25 mouse cellular contexts compared by ENCODE assay signal in the genomic region with DNA sequence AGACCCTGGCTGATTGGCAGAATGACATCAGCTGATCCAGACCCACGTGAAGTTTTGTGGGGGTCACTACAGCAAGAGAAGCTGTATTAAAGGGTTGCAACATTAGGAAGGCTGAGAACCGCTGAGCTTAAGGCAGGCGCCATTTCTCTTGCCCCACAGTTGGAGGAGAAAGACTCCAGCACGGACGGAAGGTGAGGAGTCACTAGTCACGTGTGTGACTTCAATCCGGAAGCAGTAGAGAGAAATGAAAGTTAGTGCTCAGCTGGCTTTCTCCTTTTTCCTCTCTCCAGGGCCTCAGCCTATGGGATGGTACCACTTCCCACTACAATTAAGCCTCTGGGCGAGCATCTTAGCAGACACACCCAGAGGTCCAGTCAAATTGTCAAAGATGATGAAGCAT. TPM values are rescaled to one million over a fixed set of nuclear protein-coding genes. Genes with fewer than 3 reads are reported as not detected.
DNase-seq lines count a peak whose midpoint lies in the region; ATAC-seq and TF ChIP-seq lines count a peak whose summit lies in the region.
"Had no signal": no experiment of that assay in that cellular context is flagged by ENCODE, and none has a peak within 500 bp of the region (broad histone marks: within the 10 kb centered on the region; RNA-seq: fewer than 3 reads in every experiment).

No protein-coding gene starts in this region.

- no peaks in the 10 kb centered on the region for H3K36me3 ChIP-seq in kidney, adult 2 months (ENCODE audit: control insufficient read depth, insufficient read depth, low read length)
- H3K36me3 ChIP-seq in small intestine, adult 2 months (ENCODE audit: control insufficient read depth, insufficient read depth, low read length): no peaks in the 10 kb centered on the region
- no peaks in the 10 kb centered on the region for H3K36me3 ChIP-seq in midbrain, embryonic 10.5 days
- H3K36me3 ChIP-seq: embryonic facial prominence, embryonic 10.5 days; embryonic facial prominence, embryonic 13.5 days; hindbrain, embryonic 12.5 days; hindbrain, embryonic 15.5 days had no signal

- no peak for TF ChIP-seq CTCF in kidney, adult 2 months (conservative IDR thresholded peaks at IDR 0.05; ENCODE audit: insufficient read depth, insufficient read length, low read depth, low read length)
- TF ChIP-seq CTCF in small intestine, adult 2 months (IDR thresholded peaks at IDR 0.05; ENCODE audit: extremely low read depth, insufficient read length, insufficient replicate concordance, low read depth, low read length): no peak

- TF ChIP-seq POLR2A in kidney, adult 2 months (IDR thresholded peaks at IDR 0.05; ENCODE audit: low read depth, low read length): no peak
- TF ChIP-seq POLR2A in small intestine, adult 2 months (IDR thresholded peaks at IDR 0.05; ENCODE audit: low read depth, low read length): no peak

- H3K4me1 ChIP-seq in kidney, adult 2 months (ENCODE audit: control insufficient read depth, insufficient read depth, low read length): peaks cover 43% of the 10 kb centered on the region
- peaks cover 52% of the 10 kb centered on the region for H3K4me1 ChIP-seq in small intestine, adult 2 months (ENCODE audit: control insufficient read depth, insufficient read depth, insufficient read length, low read length)
- peaks cover 7% of the 10 kb centered on the region; the same call in 1 of the 2 replicates for H3K4me1 ChIP-seq in midbrain, embryonic 10.5 days
- H3K4me1 ChIP-seq: hindbrain, embryonic 12.5 days; hindbrain, embryonic 15.5 days had no signal

- H3K27me3 ChIP-seq in kidney, adult 2 months (replicated peaks; ENCODE audit: control insufficient read depth, insufficient read depth, low read length): no peaks in the 10 kb centered on the region
- no peaks in the 10 kb centered on the region for H3K27me3 ChIP-seq in small intestine, adult 2 months (ENCODE audit: control insufficient read depth, insufficient read depth, low read length)
- H3K27me3 ChIP-seq in midbrain, embryonic 10.5 days (ENCODE audit: low read depth, poor library complexity, severe bottlenecking): no peaks in the 10 kb centered on the region
- H3K27me3 ChIP-seq: embryonic facial prominence, embryonic 13.5 days; hindbrain, embryonic 12.5 days; hindbrain, embryonic 15.5 days; Patski had no signal

- peak overlapping the region; percentile 60; the same call in 1 of the 2 replicates for H3K27ac ChIP-seq in kidney, adult 2 months (ENCODE audit: insufficient read depth, low read depth, low read length)
- H3K27ac ChIP-seq in small intestine, adult 2 months (ENCODE audit: insufficient read depth, low read depth, low read length): peak overlapping the region; percentile 100
- no peak overlapping the region for H3K27ac ChIP-seq in midbrain, embryonic 10.5 days (replicated peaks)
- H3K27ac ChIP-seq: embryonic facial prominence, embryonic 10.5 days; embryonic facial prominence, embryonic 13.5 days; gastrocnemius, adult 2 months; hindbrain, embryonic 12.5 days; hindbrain, embryonic 15.5 days had no signal

- H3K9me3 ChIP-seq in midbrain, embryonic 10.5 days (replicated peaks): no peaks in the 10 kb centered on the region
- H3K9me3 ChIP-seq: embryonic facial prominence, embryonic 10.5 days; embryonic facial prominence, embryonic 13.5 days; hindbrain, embryonic 12.5 days; hindbrain, embryonic 15.5 days had no signal

- H3K4me3 ChIP-seq in kidney, adult 2 months (ENCODE audit: insufficient read depth, low read depth, low read length): no peak overlapping the region
- no peak overlapping the region for H3K4me3 ChIP-seq in small intestine, adult 2 months (ENCODE audit: low read depth, low read length)
- H3K4me3 ChIP-seq in midbrain, embryonic 10.5 days: no peak overlapping the region
- H3K4me3 ChIP-seq: embryonic facial prominence, embryonic 10.5 days; embryonic facial prominence, embryonic 13.5 days; erythroblast, embryonic 14.5 days; gastrocnemius, adult 2 months; hindbrain, embryonic 12.5 days; hindbrain, embryonic 15.5 days had no signal

- peak; percentile 61 for ATAC-seq in granulocyte monocyte progenitor cell, adult 5-6 weeks (replicated peaks; ENCODE audit: poor library complexity, severe bottlenecking)
- ATAC-seq: CD4-positive, CD25-positive, alpha-beta regulatory T cell, adult 4 months; forebrain, embryonic 14.5 days; forebrain, postnatal 0 days had no signal

- DNase-seq in kidney, adult 2 months: no peak
- no peak for DNase-seq in kidney, adult 11 months
- peak; percentile 31 for DNase-seq in testis, postnatal 10 days (ENCODE audit: low spot score)
- DNase-seq in testis, postnatal 14 days (ENCODE audit: low spot score): no peak
- no peak for DNase-seq in midbrain, embryonic 10.5 days (ENCODE audit: low spot score)
- DNase-seq in cerebellum, adult 11 months: no peak
- DNase-seq: adrenal gland, postnatal 10 days; cerebellum, adult 11-12 months; cerebellum, adult 8-10 months; cerebellum, postnatal 10 days; cerebellum, postnatal 36 days; embryo, embryonic 11 days; forebrain, postnatal 0 days; gastrocnemius, adult 2 months; gastrocnemius, postnatal 14 days had no signal

- WGBS in kidney, adult 2 months: 76% methylated on average over 8 of the region's 8 CpGs
- WGBS in small intestine, adult 2 months: 57% methylated on average over 8 of the region's 8 CpGs
- WGBS in midbrain, embryonic 10.5 days: 90% methylated on average over 8 of the region's 8 CpGs

RNA-seq across cellular contexts. Expression of a gene that starts 21.5 kb away (rescaled TPM):
- 69.4 and 74.9 TPM in 2 replicates for polyA plus RNA-seq in kidney, adult 2 months (2012; rRNA removed)
- 48.8 and 61.7 TPM in 2 replicates for total RNA-seq in granulocyte monocyte progenitor cell, adult 5-6 weeks (2014; fragmentation: Nextera tagmentation)
- total RNA-seq in granulocyte monocyte progenitor cell, adult 5-6 weeks (2017): 29.0 and 32.7 TPM in 2 replicates
- 7.1 and 8.6 TPM in 2 replicates for polyA plus RNA-seq in small intestine, adult 2 months (2012; rRNA removed)
- polyA plus RNA-seq in midbrain, embryonic 10.5 days (2016; fragmentation: Nextera tagmentation; extraction: Ambion mirVana): 55.6 and 61.1 TPM in 2 replicates

RNA-seq across cellular contexts. Expression of a gene that starts 32.1 kb away (rescaled TPM):
- 96.6 and 114 TPM in 2 replicates for polyA plus RNA-seq in kidney, adult 2 months (2012; rRNA removed)
- total RNA-seq in granulocyte monocyte progenitor cell, adult 5-6 weeks (2014; fragmentation: Nextera tagmentation): 12.9 and 25.6 TPM in 2 replicates
- 2.3 and 2.5 TPM in 2 replicates for total RNA-seq in granulocyte monocyte progenitor cell, adult 5-6 weeks (2017)
- polyA plus RNA-seq in small intestine, adult 2 months (2012; rRNA removed): 100 and 151 TPM in 2 replicates
- polyA plus RNA-seq in midbrain, embryonic 10.5 days (2016; fragmentation: Nextera tagmentation; extraction: Ambion mirVana): 0.72 and 1.0 TPM in 2 replicates
- polyA plus RNA-seq: erythroblast, embryonic 14.5 days had no signal

Comparison
In these comparisons a context has a peak if more than half of its experiments do, and no peak if none do; other contexts are left out.
1. RNA of a gene that starts 32.1 kb away (polyA plus RNA-seq): 100 to 151 TPM in small intestine, adult 2 months and 96.6 to 114 TPM in kidney, adult 2 months; 0.72 to 1.0 TPM in midbrain, embryonic 10.5 days; every median in the first group is over 10 times any median in the second.